In the genomic region with DNA sequence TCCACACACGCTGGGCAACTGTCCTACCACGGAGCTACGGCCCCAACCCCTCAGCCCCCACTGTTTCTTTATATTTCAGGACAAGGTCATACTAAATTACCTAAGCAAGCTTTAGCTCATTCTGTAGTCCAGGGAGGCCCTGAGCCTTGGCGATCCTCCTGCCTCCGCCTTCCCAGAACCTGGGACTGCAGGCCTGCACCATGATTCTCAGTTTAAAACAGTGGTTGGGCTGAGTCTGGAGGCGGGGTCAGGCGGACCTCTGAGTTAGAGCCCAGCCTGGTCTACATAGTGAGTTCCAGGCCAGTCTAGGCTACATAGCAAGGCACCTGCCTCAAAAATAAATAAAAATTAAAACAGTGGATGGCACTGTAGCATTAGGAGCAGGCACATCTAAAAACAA, we compare ENCODE assay signal across 10 mouse cellular contexts. TPM values are rescaled to one million over a fixed set of nuclear protein-coding genes. Genes with fewer than 3 reads are reported as not detected.
DNase-seq lines count a peak whose midpoint lies in the region; ATAC-seq and TF ChIP-seq lines count a peak whose summit lies in the region.
"Had no signal": no experiment of that assay in that cellular context is flagged by ENCODE, and none has a peak within 500 bp of the region (broad histone marks: within the 10 kb centered on the region; RNA-seq: fewer than 3 reads in every experiment).

No protein-coding gene starts in this region.

- TF ChIP-seq CTCF in Patski (IDR thresholded peaks at IDR 0.05) = no peak
- TF ChIP-seq CTCF in bone marrow, adult 2 months (IDR thresholded peaks at IDR 0.05; ENCODE audit: control insufficient read depth, insufficient read depth, low read length) = no peak
- TF ChIP-seq CTCF in heart, adult 2 months (IDR thresholded peaks at IDR 0.05) = no peak

- H3K4me3 ChIP-seq in bone marrow, adult 2 months (replicated peaks; ENCODE audit: control insufficient read depth, low read depth, low read length) = no peak overlapping the region
- no peak overlapping the region for H3K4me3 ChIP-seq in heart, adult 2 months
- no peak overlapping the region for H3K4me3 ChIP-seq in limb, embryonic 11.5 days (ENCODE audit: low read depth, low read length)

- no peak overlapping the region for H3K9ac ChIP-seq in heart, adult 2 months (ENCODE audit: low read depth, low read length)
- no peak overlapping the region for H3K9ac ChIP-seq in limb, embryonic 11.5 days (ENCODE audit: low read length)

- DNase-seq in Patski (ENCODE audit: low read depth, low spot score) = no peak
- peak; percentile 59 to 63 for DNase-seq in heart, adult 2 months
- DNase-seq in limb, embryonic 11.5 days (ENCODE audit: low spot score) = peak; percentile 30
- DNase-seq in left cerebral cortex, postnatal 25 days (ENCODE audit: low spot score in 2 of 2) = no peak
- no peak for DNase-seq in ovary, postnatal 36 days (ENCODE audit: low spot score)
- no peak for DNase-seq in ovary, adult 18-20 months (ENCODE audit: low spot score)
- DNase-seq: adrenal gland, adult 8-10 months; spleen, adult 18-20 months had no signal

- POLR2A ChIA-PET in Patski (lab: Charles Lee) = interaction anchor here (1.3 kb wide), 1 partner anchor 19 kb away, joined by 3 read pairs; no protein-coding TSS in a partner anchor

- no peaks in the 10 kb centered on the region for H3K36me3 ChIP-seq in heart, adult 2 months (ENCODE audit: control insufficient read depth, insufficient read depth, low read length)
- peaks cover 7% of the 10 kb centered on the region; the same call in 1 of the 2 replicates for H3K36me3 ChIP-seq in limb, embryonic 11.5 days (ENCODE audit: control insufficient read depth, insufficient read depth, low read length)

- H3K4me1 ChIP-seq in bone marrow, adult 2 months (ENCODE audit: control insufficient read depth, insufficient read depth, low read length) = peaks cover 2% of the 10 kb centered on the region
- H3K4me1 ChIP-seq in heart, adult 2 months (ENCODE audit: control insufficient read depth, insufficient read depth, low read length) = no peaks in the 10 kb centered on the region
- no peaks in the 10 kb centered on the region for H3K4me1 ChIP-seq in limb, embryonic 11.5 days (ENCODE audit: control insufficient read depth, insufficient read depth, low read length)

- CTCF ChIA-PET in Patski (lab: Charles Lee) = interaction anchor here (0.8 to 1.0 kb wide), 3 partner anchors 9 to 38 kb away, joined by 3 read pairs; no protein-coding TSS in a partner anchor

- H3K9me3 ChIP-seq in limb, embryonic 11.5 days (ENCODE audit: control insufficient read depth, low read length) = no peaks in the 10 kb centered on the region

- H3K4me2 ChIP-seq in limb, embryonic 11.5 days (ENCODE audit: low read depth, severe bottlenecking) = no peak overlapping the region

- ATAC-seq in Patski = peak; percentile 27
- no peak for ATAC-seq in limb, embryonic 11.5 days (ENCODE audit: insufficient number of reproducible peaks, low FRiP score, low TSS enrichment, low read depth)
- ATAC-seq in cerebellum, adult (ENCODE audit: insufficient number of reproducible peaks, low FRiP score, low TSS enrichment) = no peak

- H3K27me3 ChIP-seq in Patski = no peaks in the 10 kb centered on the region
- no peaks in the 10 kb centered on the region for H3K27me3 ChIP-seq in heart, adult 2 months (ENCODE audit: control insufficient read depth, insufficient read depth, low read length)
- H3K27me3 ChIP-seq in limb, embryonic 11.5 days (ENCODE audit: control insufficient read depth, insufficient read depth, low read length) = no peaks in the 10 kb centered on the region

- H3K27ac ChIP-seq in bone marrow, adult 2 months (ENCODE audit: control insufficient read depth, insufficient read depth, low read depth, low read length, poor library complexity) = peak overlapping the region; percentile 5; the same call in 1 of the 2 replicates
- H3K27ac ChIP-seq in heart, adult 2 months = peak overlapping the region; percentile 62
- H3K27ac ChIP-seq in limb, embryonic 11.5 days (replicated peaks; ENCODE audit: low read depth, low read length) = no peak overlapping the region

- intact Hi-C loops in heart, adult 2 months (cut with DNase I) = no loop called here
- intact Hi-C loops in left cerebral cortex, postnatal 25 days (cut with DNase I) = no loop called here

- in situ Hi-C loops in Patski (cut with MboI; ENCODE audit: low pct_unique_long_range_greater_than_20kb) = loop anchor here (5.0 kb wide), 1 partner anchor 34 kb away; no protein-coding TSS in a partner anchor

- no peak for TF ChIP-seq POLR2A in bone marrow, adult 2 months (IDR thresholded peaks at IDR 0.05; ENCODE audit: borderline replicate concordance, control insufficient read depth, low read depth, low read length)
- TF ChIP-seq POLR2A in heart, adult 2 months (IDR thresholded peaks at IDR 0.05; ENCODE audit: insufficient read depth, low read depth, low read length) = no peak

- TF ChIP-seq EP300 in heart, adult 2 months (IDR thresholded peaks at IDR 0.05; ENCODE audit: insufficient read depth, low read depth, low read length) = no peak

- WGBS in bone marrow, adult 2 months = 47% methylated on average over 7 of the region's 7 CpGs
- WGBS in heart, adult 2 months = 47% methylated on average over 7 of the region's 7 CpGs
- 53% methylated on average over 7 of the region's 7 CpGs for WGBS in limb, embryonic 11.5 days

- no peaks in the 10 kb centered on the region for H3K79me2 ChIP-seq in heart, adult 2 months (replicated peaks; ENCODE audit: control insufficient read depth, insufficient read depth, low read length)

RNA-seq across cellular contexts. Expression of a gene that starts 19.5 kb away (rescaled TPM):
- polyA plus RNA-seq in Patski (2021) = 1,215 TPM
- 86.6 and 132 TPM in 2 replicates for polyA plus RNA-seq in bone marrow, adult 2 months (2011; ENCODE audit: insufficient read depth, insufficient read length, low replicate concordance, missing spikeins)
- 100 to 1,000 TPM; 219 to 246 TPM for total RNA-seq in heart, adult 2 months (2021)
- 362 and 401 TPM in 2 replicates for polyA plus RNA-seq in heart, adult 2 months (2012; rRNA removed)
- polyA plus RNA-seq in limb, embryonic 11.5 days (2014; fragmentation: Nextera tagmentation; extraction: Ambion mirVana) = 48.2 and 49.9 TPM in 2 replicates
- total RNA-seq in left cerebral cortex, postnatal 25 days (2021) = 1 to 10 TPM; 8.6 to 9.7 TPM

RNA-seq across cellular contexts. Expression of a gene that starts 40.9 kb away (rescaled TPM):
- polyA plus RNA-seq in Patski (2021) = 53.2 TPM
- 10.1 and 22.5 TPM in 2 replicates for polyA plus RNA-seq in bone marrow, adult 2 months (2011; ENCODE audit: insufficient read depth, insufficient read length, low replicate concordance, missing spikeins)
- 10 to 100 TPM; 25.9 to 34.4 TPM for total RNA-seq in heart, adult 2 months (2021)
- polyA plus RNA-seq in heart, adult 2 months (2012; rRNA removed) = 26.6 and 31.9 TPM in 2 replicates
- polyA plus RNA-seq in limb, embryonic 11.5 days (2014; fragmentation: Nextera tagmentation; extraction: Ambion mirVana) = 13.3 and 13.4 TPM in 2 replicates
- 10 to 100 TPM; 36.4 to 40.0 TPM for total RNA-seq in left cerebral cortex, postnatal 25 days (2021)

RNA-seq across cellular contexts. Expression of a gene that starts 55.6 kb away (rescaled TPM):
- 815 TPM for polyA plus RNA-seq in Patski (2021)
- polyA plus RNA-seq in bone marrow, adult 2 months (2011; ENCODE audit: insufficient read depth, insufficient read length, low replicate concordance, missing spikeins) = 192 and 249 TPM in 2 replicates
- 100 to 1,000 TPM; 258 to 297 TPM for total RNA-seq in heart, adult 2 months (2021)
- 477 and 498 TPM in 2 replicates for polyA plus RNA-seq in heart, adult 2 months (2012; rRNA removed)
- polyA plus RNA-seq in limb, embryonic 11.5 days (2014; fragmentation: Nextera tagmentation; extraction: Ambion mirVana) = 600 and 611 TPM in 2 replicates
- 100 to 1,000 TPM; 236 to 265 TPM for total RNA-seq in left cerebral cortex, postnatal 25 days (2021)

Comparison
In these comparisons a context has a peak if more than half of its experiments do, and no peak if none do; other contexts are left out.
1. DNase-seq: peak in heart, adult 2 months (2 of 2) and limb, embryonic 11.5 days (single experiment); none in Patski (single experiment), left cerebral cortex, postnatal 25 days (0 of 2), ovary, postnatal 36 days (single experiment) and ovary, adult 18-20 months (single experiment).